Mouse (Mus musculus) megakaryocyte, embryonic 14.5 days (primary cell): ENCODE measurements around the gene Gm26566. TPM values are rescaled to one million over a fixed set of nuclear protein-coding genes. Genes with fewer than 3 reads are reported as not detected.
"Not testable (repeated sequence)": the region's sequence is repeated elsewhere in the genome, so short reads cannot be mapped to it uniquely, and the experiment has no call there.

ENCODE experiments used
- H3K27me3 ChIP-seq: replicated peaks from 2 replicates; pipeline ENCODE3; 2012; ENCODE audit warnings: inconsistent platforms
- H3K36me3 ChIP-seq: replicated peaks from 2 replicates; pipeline ENCODE3; 2012; ENCODE audit warnings: low read length, inconsistent platforms, mixed read lengths
- H3K4me1 ChIP-seq: 2 replicates; pipeline ENCODE4 v1.6.1; 2012; ENCODE audit warnings: inconsistent platforms
- H3K4me3 ChIP-seq: replicated peaks from 2 replicates; pipeline ENCODE3; 2012; ENCODE audit warnings: moderate library complexity, mild to moderate bottlenecking, inconsistent platforms
- H3K9me3 ChIP-seq: 2 replicates; pipeline ENCODE4 v1.6.1; 2012; ENCODE audit warnings: inconsistent platforms
- polyA plus RNA-seq: library from polyadenylated mRNA; stranded (reverse); fragments of >175 nt; gene quantifications from 2 replicates; pipeline ENCODE4 v1.2.3, GENCODE M21; 2012; ENCODE audit warnings: low replicate concordance; ENCODE audit not compliant: insufficient read depth

Gene Gm26566
- polyA plus RNA-seq, 1 experiment: 0.27 TPM

DNA sequence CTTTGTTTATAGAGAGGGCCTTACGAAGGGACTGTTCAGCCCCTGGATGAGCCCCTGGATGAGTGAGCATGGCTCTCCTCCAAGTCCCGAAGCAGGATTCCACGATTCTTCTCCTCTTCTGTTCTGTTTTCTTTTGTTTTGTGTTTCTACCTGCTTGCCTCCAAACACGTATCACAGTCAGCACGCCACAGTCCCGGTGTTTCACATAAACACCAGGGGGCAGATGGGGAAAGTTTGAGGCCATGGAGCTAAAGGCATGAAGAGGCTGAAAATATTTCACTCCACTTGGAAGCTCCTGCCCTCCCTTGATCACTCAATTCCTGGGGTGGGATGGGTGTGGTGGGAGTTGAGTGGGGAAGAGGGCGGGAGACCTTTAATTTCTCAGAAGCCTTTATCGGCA is 40.2 kb downstream of the Gm26566 start:
- not testable (repeated sequence) for H3K4me3 ChIP-seq, H3K36me3 ChIP-seq, H3K4me1 ChIP-seq, H3K27me3 ChIP-seq, H3K9me3 ChIP-seq

DNA sequence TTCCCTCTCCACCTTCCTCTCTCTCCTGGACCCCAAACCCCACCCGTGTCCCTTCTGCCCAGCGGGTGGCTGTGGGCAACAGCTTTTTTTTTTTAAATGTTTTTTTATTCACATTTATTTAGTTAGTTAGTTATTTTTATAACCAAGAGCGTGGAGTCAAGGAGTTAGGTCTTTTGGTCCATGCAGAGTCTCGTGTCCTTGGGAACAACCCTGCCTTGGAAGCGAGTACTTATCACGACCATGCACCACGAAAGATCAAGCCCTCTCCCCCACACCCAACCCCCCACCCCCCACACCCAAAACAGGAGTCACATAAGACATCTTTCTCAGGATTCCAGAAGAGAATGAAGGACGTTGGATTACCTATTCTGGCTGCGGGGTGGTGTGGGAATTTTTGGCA is 40.7 kb downstream of the Gm26566 start:
- H3K4me3 ChIP-seq, H3K27me3 ChIP-seq, H3K36me3 ChIP-seq, H3K9me3 ChIP-seq, H3K4me1 ChIP-seq: not testable (repeated sequence)

DNA sequence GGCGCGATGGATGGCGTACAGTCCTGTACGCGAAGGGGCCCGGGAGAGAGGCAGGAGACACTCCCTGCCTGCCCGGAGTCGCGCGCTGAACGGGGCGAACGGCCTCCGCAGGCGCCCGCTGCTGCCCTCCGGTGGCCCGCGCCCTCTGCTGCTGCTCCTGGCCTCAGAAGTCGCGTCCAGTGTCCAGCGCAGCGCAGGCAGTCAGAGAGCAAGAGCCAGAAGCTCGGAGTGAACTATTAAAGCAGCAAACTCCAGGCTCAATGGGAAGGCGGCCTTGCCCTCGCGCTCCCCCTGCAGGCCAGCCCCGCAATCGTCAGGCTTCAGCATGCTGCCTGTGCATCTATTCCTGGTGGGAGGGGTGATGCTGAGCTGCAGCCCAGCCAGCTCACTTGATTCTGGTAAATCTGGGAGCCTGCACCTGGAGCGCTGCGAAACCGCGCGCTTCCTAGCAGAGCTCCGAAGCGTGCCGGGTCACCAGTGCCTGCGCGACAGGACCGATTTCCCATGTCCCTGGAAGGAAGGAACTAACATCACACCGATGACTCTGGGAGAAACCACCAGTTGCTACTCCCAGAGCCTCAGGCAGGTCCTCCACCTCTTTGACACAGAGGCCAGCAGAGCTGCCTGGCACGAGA is 41.9 kb downstream of the Gm26566 start:
- H3K4me1 ChIP-seq, H3K4me3 ChIP-seq, H3K36me3 ChIP-seq, H3K9me3 ChIP-seq, H3K27me3 ChIP-seq: not testable (repeated sequence)

Other genes with a start within 250 kb of the Gm26566 start
- gene Ifnb1, start 199.0 kb upstream of the Gm26566 start, polyA plus RNA-seq: not detected in 2 replicates
- gene Ifna15, start 163.6 kb upstream of the Gm26566 start, polyA plus RNA-seq: not detected in 2 replicates
- gene Ifna14, start 150.0 kb upstream of the Gm26566 start, polyA plus RNA-seq: not detected in 2 replicates
- gene Ifna9, start 129.4 kb upstream of the Gm26566 start, polyA plus RNA-seq: not detected in 2 replicates
- not detected in 2 replicates for gene Ifna12, start 118.4 kb upstream of the Gm26566 start, polyA plus RNA-seq
- gene C87499, start 87.4 kb upstream of the Gm26566 start, polyA plus RNA-seq: not detected in 2 replicates
- not detected in 2 replicates for gene Ifna13, start 77.3 kb upstream of the Gm26566 start, polyA plus RNA-seq
- gene Ifna16, start 44.9 kb upstream of the Gm26566 start, polyA plus RNA-seq: not detected in 2 replicates
- not detected in 2 replicates for gene Ifna2, start 37.9 kb upstream of the Gm26566 start, polyA plus RNA-seq
- not detected in 2 replicates for gene Ifnab, start 30.4 kb upstream of the Gm26566 start, polyA plus RNA-seq
- gene Klhl9, start 660 bp downstream of the Gm26566 start, polyA plus RNA-seq: 1.4 and 2.6 TPM in 2 replicates
- gene Gm13271, start 33.1 kb downstream of the Gm26566 start, polyA plus RNA-seq: not detected in 2 replicates
- gene Gm13283, start 38.3 kb downstream of the Gm26566 start, polyA plus RNA-seq: not detected in 2 replicates
- gene Gm13290, start 52.0 kb downstream of the Gm26566 start, polyA plus RNA-seq: not detected in 2 replicates
- not detected in 2 replicates for gene Gm13289, start 55.1 kb downstream of the Gm26566 start, polyA plus RNA-seq
- gene Gm13272, start 58.0 kb downstream of the Gm26566 start, polyA plus RNA-seq: not detected in 2 replicates
- gene Ifnz, start 60.3 kb downstream of the Gm26566 start, polyA plus RNA-seq: not detected in 2 replicates
- not detected in 2 replicates for gene Gm13276, start 63.9 kb downstream of the Gm26566 start, polyA plus RNA-seq
- not detected in 2 replicates for gene Gm13277, start 66.8 kb downstream of the Gm26566 start, polyA plus RNA-seq
- not detected in 2 replicates for gene Gm13278, start 69.7 kb downstream of the Gm26566 start, polyA plus RNA-seq
- 0.64 TPM in 1 of 2 replicates, not detected in the other for gene Gm13275, start 72.7 kb downstream of the Gm26566 start, polyA plus RNA-seq
- not detected in 2 replicates for gene Gm13279, start 75.6 kb downstream of the Gm26566 start, polyA plus RNA-seq
- not detected in 2 replicates for gene Gm13285, start 77.9 kb downstream of the Gm26566 start, polyA plus RNA-seq
- 0.64 TPM in 1 of 2 replicates, not detected in the other for gene Gm13287, start 81.4 kb downstream of the Gm26566 start, polyA plus RNA-seq
- gene Gm13288, start 83.7 kb downstream of the Gm26566 start, polyA plus RNA-seq: not detected in 2 replicates
- not detected in 2 replicates for gene Ifna7, start 94.4 kb downstream of the Gm26566 start, polyA plus RNA-seq
- not detected in 2 replicates for gene Ifna11, start 98.2 kb downstream of the Gm26566 start, polyA plus RNA-seq
- gene Ifna6, start 105.6 kb downstream of the Gm26566 start, polyA plus RNA-seq: not detected in 2 replicates
- gene Ifna5, start 113.7 kb downstream of the Gm26566 start, polyA plus RNA-seq: not detected in 2 replicates
- gene Ifna4, start 120.1 kb downstream of the Gm26566 start, polyA plus RNA-seq: not detected in 2 replicates
- not detected in 2 replicates for gene Ifna1, start 128.3 kb downstream of the Gm26566 start, polyA plus RNA-seq
- not detected in 2 replicates for gene Ifne, start 158.4 kb downstream of the Gm26566 start, polyA plus RNA-seq